ENCODE assay signal across 14 mouse cellular contexts in genomic region chr10:93247422-93247821, GRCm38 (mm10).
DNase-seq lines count a peak whose midpoint lies in the region; ATAC-seq and TF ChIP-seq lines count a peak whose summit lies in the region.
"Had no signal": no experiment of that assay in that cellular context is flagged by ENCODE, and none has a peak within 500 bp of the region (broad histone marks: within the 10 kb centered on the region; RNA-seq: fewer than 3 reads in every experiment).

No protein-coding gene starts in this region.

- no peak for ATAC-seq in forebrain, embryonic 15.5 days (replicated peaks)
- no peak for ATAC-seq in forebrain, embryonic 16.5 days
- ATAC-seq in heart, embryonic 16.5 days (replicated peaks; ENCODE audit: extremely low read depth, insufficient read depth, low FRiP score), result no peak
- ATAC-seq in lung, embryonic 14.5 days (ENCODE audit: insufficient read depth), result no peak
- ATAC-seq in stomach, embryonic 14.5 days (ENCODE audit: insufficient number of reproducible peaks, insufficient read depth, low FRiP score, low read depth), result no peak

- no peak overlapping the region for H3K4me2 ChIP-seq in forebrain, embryonic 15.5 days (replicated peaks)
- H3K4me2 ChIP-seq in forebrain, embryonic 16.5 days (ENCODE audit: low read length), result no peak overlapping the region
- no peak overlapping the region for H3K4me2 ChIP-seq in heart, embryonic 16.5 days (ENCODE audit: low read depth, low read length)
- H3K4me2 ChIP-seq in lung, embryonic 14.5 days, result no peak overlapping the region
- no peak overlapping the region for H3K4me2 ChIP-seq in stomach, embryonic 14.5 days (replicated peaks; ENCODE audit: low read depth, low read length)
- H3K4me2 ChIP-seq: hindbrain, embryonic 15.5 days had no signal

- 83% methylated on average over 12 of the region's 12 CpGs for WGBS in forebrain, embryonic 15.5 days
- 89% methylated on average over 12 of the region's 12 CpGs for WGBS in forebrain, embryonic 16.5 days
- 80% methylated on average over 12 of the region's 12 CpGs for WGBS in heart, embryonic 16.5 days
- 72% methylated on average over 12 of the region's 12 CpGs for WGBS in lung, embryonic 14.5 days
- 79% methylated on average over 12 of the region's 12 CpGs for WGBS in stomach, embryonic 14.5 days

- no peak overlapping the region for H3K4me3 ChIP-seq in forebrain, embryonic 15.5 days
- no peak overlapping the region for H3K4me3 ChIP-seq in forebrain, embryonic 16.5 days (replicated peaks; ENCODE audit: low read length)
- H3K4me3 ChIP-seq in heart, embryonic 16.5 days (ENCODE audit: low read length), result no peak overlapping the region
- H3K4me3 ChIP-seq in lung, embryonic 14.5 days (ENCODE audit: low read depth, low read length), result no peak overlapping the region
- no peak overlapping the region for H3K4me3 ChIP-seq in stomach, embryonic 14.5 days (ENCODE audit: low read depth, low read length)
- H3K4me3 ChIP-seq: hindbrain, embryonic 15.5 days; myocyte had no signal

- no peaks in the 10 kb centered on the region for H3K9me3 ChIP-seq in forebrain, embryonic 15.5 days
- H3K9me3 ChIP-seq in forebrain, embryonic 16.5 days (ENCODE audit: control insufficient read depth, low read length), result no peaks in the 10 kb centered on the region
- H3K9me3 ChIP-seq in heart, embryonic 16.5 days (replicated peaks; ENCODE audit: control insufficient read depth, low read length), result no peaks in the 10 kb centered on the region
- H3K9me3 ChIP-seq in lung, embryonic 14.5 days (ENCODE audit: low read depth, low read length), result no peaks in the 10 kb centered on the region
- H3K9me3 ChIP-seq in stomach, embryonic 14.5 days (ENCODE audit: control insufficient read depth, low read depth, low read length), result no peaks in the 10 kb centered on the region
- H3K9me3 ChIP-seq: hindbrain, embryonic 15.5 days had no signal

- H3K27me3 ChIP-seq in forebrain, embryonic 15.5 days, result no peaks in the 10 kb centered on the region
- no peaks in the 10 kb centered on the region for H3K27me3 ChIP-seq in forebrain, embryonic 16.5 days (replicated peaks; ENCODE audit: control insufficient read depth, insufficient read depth, low read length)
- no peaks in the 10 kb centered on the region for H3K27me3 ChIP-seq in heart, embryonic 16.5 days (ENCODE audit: control insufficient read depth, insufficient read depth, low read length)
- no peaks in the 10 kb centered on the region for H3K27me3 ChIP-seq in lung, embryonic 14.5 days (ENCODE audit: insufficient read depth, low read length)
- no peaks in the 10 kb centered on the region for H3K27me3 ChIP-seq in stomach, embryonic 14.5 days (ENCODE audit: control insufficient read depth, insufficient read depth, low read length)
- H3K27me3 ChIP-seq: hindbrain, embryonic 15.5 days had no signal

- no peak overlapping the region for H3K9ac ChIP-seq in forebrain, embryonic 15.5 days (replicated peaks)
- H3K9ac ChIP-seq in forebrain, embryonic 16.5 days (replicated peaks; ENCODE audit: low read depth, low read length), result no peak overlapping the region
- no peak overlapping the region for H3K9ac ChIP-seq in heart, embryonic 16.5 days (ENCODE audit: low read length)
- no peak overlapping the region for H3K9ac ChIP-seq in lung, embryonic 14.5 days
- H3K9ac ChIP-seq in stomach, embryonic 14.5 days (replicated peaks; ENCODE audit: low read depth, low read length), result no peak overlapping the region
- H3K9ac ChIP-seq: hindbrain, embryonic 15.5 days had no signal

- H3K36me3 ChIP-seq in forebrain, embryonic 15.5 days, result peaks cover 10% of the 10 kb centered on the region; the same call in 1 of the 2 replicates
- H3K36me3 ChIP-seq in forebrain, embryonic 16.5 days (ENCODE audit: control insufficient read depth, insufficient read depth), result no peaks in the 10 kb centered on the region
- peaks cover 11% of the 10 kb centered on the region; the same call in 1 of the 2 replicates for H3K36me3 ChIP-seq in heart, embryonic 16.5 days (ENCODE audit: control insufficient read depth, insufficient read depth)
- H3K36me3 ChIP-seq in lung, embryonic 14.5 days (ENCODE audit: insufficient read depth), result peaks cover 42% of the 10 kb centered on the region
- H3K36me3 ChIP-seq in stomach, embryonic 14.5 days (ENCODE audit: control insufficient read depth, insufficient read depth, low read length), result peaks cover 9% of the 10 kb centered on the region; the same call in 1 of the 2 replicates

- DNase-seq in heart, adult 18-20 months, result no peak
- DNase-seq in lung, embryonic 14.5 days, result no peak
- DNase-seq in lung, adult 18-20 months, result no peak
- DNase-seq in adrenal gland, adult 2 months, result no peak
- DNase-seq: adrenal gland, postnatal 14 days; cerebellum, postnatal 25 days; kidney, postnatal 10 days; liver had no signal

- peaks cover 26% of the 10 kb centered on the region for H3K4me1 ChIP-seq in forebrain, embryonic 15.5 days
- peaks cover 17% of the 10 kb centered on the region for H3K4me1 ChIP-seq in forebrain, embryonic 16.5 days (replicated peaks; ENCODE audit: control insufficient read depth, insufficient read depth, low read length)
- H3K4me1 ChIP-seq in heart, embryonic 16.5 days (ENCODE audit: control insufficient read depth, insufficient read depth, low read length), result peaks cover 29% of the 10 kb centered on the region
- H3K4me1 ChIP-seq in lung, embryonic 14.5 days (ENCODE audit: insufficient read depth), result no peaks in the 10 kb centered on the region
- peaks cover 10% of the 10 kb centered on the region for H3K4me1 ChIP-seq in stomach, embryonic 14.5 days (ENCODE audit: control insufficient read depth, insufficient read depth, low read length)

- TF ChIP-seq CTCF in lung, embryonic 14.5 days (IDR thresholded peaks at IDR 0.05; ENCODE audit: low read depth), result no peak

- 0 out of 2 replicates have a peak overlapping the region, but pooled peaks have one; percentile 27 for H3K27ac ChIP-seq in forebrain, embryonic 15.5 days (replicated peaks)
- no peak overlapping the region for H3K27ac ChIP-seq in forebrain, embryonic 16.5 days (ENCODE audit: low read length)
- peak overlapping the region; percentile 76 for H3K27ac ChIP-seq in heart, embryonic 16.5 days (ENCODE audit: low read length)
- 0 out of 2 replicates have a peak overlapping the region, but pooled peaks have one; percentile 16 for H3K27ac ChIP-seq in lung, embryonic 14.5 days (ENCODE audit: low read depth)
- H3K27ac ChIP-seq in stomach, embryonic 14.5 days (ENCODE audit: low read length), result peak overlapping the region; percentile 2; the same call in 1 of the 2 replicates
- H3K27ac ChIP-seq: hindbrain, embryonic 15.5 days had no signal
